Mouse (Mus musculus) erythroid progenitor cell, adult 5-6 weeks (primary cell): Measurements from ENCODE around the gene Rab44. TPM values are rescaled to one million over a fixed set of nuclear protein-coding genes. Genes with fewer than 3 reads are reported as not detected.

ENCODE experiments used
- ATAC-seq: replicated peaks from 2 replicates; pipeline ENCODE4 v1.8.0; 2016; ENCODE audit warnings: moderate number of reproducible peaks, mild to moderate bottlenecking, moderate TSS enrichment, inconsistent platforms; ENCODE audit not compliant: poor library complexity, low FRiP score, severe bottlenecking
- total RNA-seq, 2 experiments: library from RNA; stranded (forward) in 1 of 2; stranded (reverse) in 1 of 2; fragments of 150-400 nt in 1 of 2; fragments of 186-747, 209-891 nt in 1 of 2; gene quantifications; 2 replicates each; pipeline versions ENCODE4 v1.2.3 to v1.2.4; 2015 to 2017; ENCODE audit warnings: low replicate concordance in 2 of 2

Gene Rab44
- total RNA-seq, 2 experiments from 2014 or later = 15.9 to 22.2 TPM

- ATAC-seq = no peak
Observed at GRCm38 (mm10) chr17:29122817-29123216, 8.9 kb downstream of the Rab44 start.

- ATAC-seq = no peak
Observed at GRCm38 (mm10) chr17:29123578-29124174, 9.7 kb downstream of the Rab44 start.

- no peak for ATAC-seq
Observed at GRCm38 (mm10) chr17:29126561-29126960, 12.6 kb downstream of the Rab44 start.

- ATAC-seq = no peak
Observed at GRCm38 (mm10) chr17:29129341-29129740, 15.4 kb downstream of the Rab44 start.

GRCm38 (mm10) chr17:29135066-29135465, 21.1 kb downstream of the Rab44 start:
- no peak for ATAC-seq

GRCm38 (mm10) chr17:29136236-29136635, 22.3 kb downstream of the Rab44 start:
- no peak for ATAC-seq

GRCm38 (mm10) chr17:29137906-29138305, 24.0 kb downstream of the Rab44 start:
- no peak for ATAC-seq

GRCm38 (mm10) chr17:29141577-29141976, 27.6 kb downstream of the Rab44 start:
- ATAC-seq = no peak

- ATAC-seq = no peak
Observed at GRCm38 (mm10) chr17:29143266-29143665, 29.3 kb downstream of the Rab44 start.

- ATAC-seq = no peak
Observed at GRCm38 (mm10) chr17:29145101-29145500, 31.2 kb downstream of the Rab44 start.

GRCm38 (mm10) chr17:29147273-29147672, 33.3 kb downstream of the Rab44 start:
- no peak for ATAC-seq

- no peak for ATAC-seq
Observed at GRCm38 (mm10) chr17:29147773-29148172, 33.8 kb downstream of the Rab44 start.

- no peak for ATAC-seq
Observed at GRCm38 (mm10) chr17:29149766-29150165, 35.8 kb downstream of the Rab44 start.

- no peak for ATAC-seq
Observed at GRCm38 (mm10) chr17:29152547-29152946, 38.6 kb downstream of the Rab44 start.

- no peak for ATAC-seq
Observed at GRCm38 (mm10) chr17:29154247-29154646, 40.3 kb downstream of the Rab44 start.

- no peak for ATAC-seq
Observed at GRCm38 (mm10) chr17:29155355-29156135, 41.6 kb downstream of the Rab44 start.

GRCm38 (mm10) chr17:29156396-29156795, 42.5 kb downstream of the Rab44 start:
- ATAC-seq = no peak

GRCm38 (mm10) chr17:29156866-29157265, 42.9 kb downstream of the Rab44 start:
- no peak for ATAC-seq

GRCm38 (mm10) chr17:29158899-29159298, 45.0 kb downstream of the Rab44 start:
- no peak for ATAC-seq

GRCm38 (mm10) chr17:29159320-29159719, 45.4 kb downstream of the Rab44 start:
- no peak for ATAC-seq

GRCm38 (mm10) chr17:29159743-29160455, 46.0 kb downstream of the Rab44 start:
- no peak for ATAC-seq
